Mouse (Mus musculus): ENCODE measurements around the gene Gripap1. TPM values are rescaled to one million over a fixed set of nuclear protein-coding genes. Genes with fewer than 3 reads are reported as not detected.

The Gripap1 gene
- polyA plus RNA-seq, 1 experiment = 30.3 TPM

DNA sequence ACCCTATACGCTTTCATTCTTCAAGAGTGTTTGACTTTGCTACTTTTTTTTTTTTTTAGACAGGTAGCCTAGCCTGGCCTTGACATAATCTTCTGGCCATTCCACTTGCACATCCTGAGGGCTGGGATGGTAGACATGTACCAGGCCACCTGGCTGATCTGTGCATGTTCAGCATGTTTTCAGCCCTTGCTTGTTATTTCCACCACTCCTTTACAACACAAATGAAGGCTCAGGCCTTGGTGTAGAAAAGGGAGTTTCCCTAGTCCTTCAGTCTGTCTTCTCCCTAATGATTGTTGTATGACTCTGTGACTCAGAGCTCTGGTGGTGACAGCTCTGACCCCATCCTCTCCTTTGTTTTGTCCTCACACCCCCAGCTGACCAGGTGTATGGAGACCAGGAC is 77.6 kb downstream of the Gripap1 start:
- no peak for DNase-seq
- Histone ChIP-seq H3K27me3 (replicated peaks; ENCODE audit: control insufficient read depth, insufficient read depth, low read length) (no peaks in the 10 kb centered on the region), H3K4me3 (ENCODE audit: insufficient read depth, low read depth, low read length) (no peak overlapping the region), H3K27ac (ENCODE audit: insufficient read depth, low read depth, low read length) (no peak overlapping the region), H3K36me3 (ENCODE audit: control insufficient read depth, insufficient read depth, low read length) (no peaks in the 10 kb centered on the region; the same call in 1 of the 2 replicates), H3K4me1 (ENCODE audit: control insufficient read depth, insufficient read depth, low read length) (no peaks in the 10 kb centered on the region)
- TF ChIP-seq CTCF (conservative IDR thresholded peaks at IDR 0.05; ENCODE audit: insufficient read depth, insufficient read length, low read depth, low read length) (no peak), POLR2A (IDR thresholded peaks at IDR 0.05; ENCODE audit: low read depth, low read length) (no peak)
- WGBS = 89% methylated on average over 1 of the region's 1 CpGs

DNA sequence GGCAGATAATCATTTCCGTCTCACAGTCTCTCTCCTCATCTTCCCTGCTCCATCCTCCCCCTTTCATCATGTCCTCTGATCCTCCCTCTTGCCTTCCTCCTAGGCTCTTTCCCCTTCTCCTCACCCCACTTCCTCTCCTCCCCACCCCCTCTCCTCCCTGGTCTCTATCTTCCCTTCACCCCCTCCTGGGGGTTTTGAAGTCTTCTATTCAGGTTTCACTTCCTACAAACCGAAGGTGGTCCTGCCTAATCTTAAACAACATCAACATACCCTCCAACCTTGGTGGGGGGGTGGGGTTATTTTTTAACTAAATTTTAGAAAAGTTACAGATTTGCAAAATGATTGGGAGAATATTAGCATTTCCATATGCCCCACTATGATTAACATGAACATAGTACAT is 78.9 kb downstream of the Gripap1 start:
- no peaks in the 10 kb centered on the region for H3K4me1 ChIP-seq (ENCODE audit: control insufficient read depth, insufficient read depth, low read length)
- no peak overlapping the region for H3K27ac ChIP-seq (ENCODE audit: insufficient read depth, low read depth, low read length)
- DNase-seq = no peak
- H3K27me3 ChIP-seq (replicated peaks; ENCODE audit: control insufficient read depth, insufficient read depth, low read length) = no peaks in the 10 kb centered on the region
- WGBS = 57% methylated on average over 2 of the region's 2 CpGs
- TF ChIP-seq POLR2A (IDR thresholded peaks at IDR 0.05; ENCODE audit: low read depth, low read length) = no peak
- TF ChIP-seq CTCF (conservative IDR thresholded peaks at IDR 0.05; ENCODE audit: insufficient read depth, insufficient read length, low read depth, low read length) = no peak
- H3K4me3 ChIP-seq (ENCODE audit: insufficient read depth, low read depth, low read length) = no peak overlapping the region
- H3K36me3 ChIP-seq (ENCODE audit: control insufficient read depth, insufficient read depth, low read length) = no peaks in the 10 kb centered on the region; the same call in 1 of the 2 replicates

DNA sequence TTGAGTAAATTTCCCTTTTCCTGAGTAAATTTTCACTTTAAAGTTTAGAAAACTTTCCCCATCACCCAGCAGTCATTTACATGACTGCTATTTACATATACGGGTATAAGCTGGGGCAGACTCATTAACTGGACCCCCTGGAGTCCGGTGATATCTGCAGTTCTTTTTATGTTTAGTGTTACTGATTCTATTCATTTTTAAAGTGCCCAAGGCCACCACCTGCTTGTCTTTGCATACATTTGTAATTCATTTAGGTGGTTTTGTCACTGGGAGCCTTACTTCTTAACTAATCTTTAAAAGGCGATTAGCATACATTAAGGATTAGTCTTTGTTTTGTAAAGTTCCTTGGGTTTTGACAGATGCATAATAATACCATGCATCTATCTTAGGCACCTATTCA is 80.3 kb downstream of the Gripap1 start:
- whole genome bisulfite sequencing = 56% methylated on average over 3 of the region's 3 CpGs
- H3K36me3 ChIP-seq (ENCODE audit: control insufficient read depth, insufficient read depth, low read length) = no peaks in the 10 kb centered on the region; the same call in 1 of the 2 replicates
- H3K4me1 ChIP-seq (ENCODE audit: control insufficient read depth, insufficient read depth, low read length) = no peaks in the 10 kb centered on the region
- no peaks in the 10 kb centered on the region for H3K27me3 ChIP-seq (replicated peaks; ENCODE audit: control insufficient read depth, insufficient read depth, low read length)
- no peak for DNase-seq
- H3K4me3 ChIP-seq (ENCODE audit: insufficient read depth, low read depth, low read length) = no peak overlapping the region
- no peak for TF ChIP-seq CTCF (conservative IDR thresholded peaks at IDR 0.05; ENCODE audit: insufficient read depth, insufficient read length, low read depth, low read length)
- no peak for TF ChIP-seq POLR2A (IDR thresholded peaks at IDR 0.05; ENCODE audit: low read depth, low read length)
- no peak overlapping the region for H3K27ac ChIP-seq (ENCODE audit: insufficient read depth, low read depth, low read length)

Other genes with a start within 250 kb of the Gripap1 start
- 0.08 and 0.92 TPM in 2 replicates for gene Foxp3, start 216.1 kb upstream of the Gripap1 start, polyA plus RNA-seq (2012; rRNA removed)
- 1.2 and 1.6 TPM in 2 replicates for gene Ppp1r3f, start 215.5 kb upstream of the Gripap1 start, polyA plus RNA-seq (2012; rRNA removed)
- gene Ccdc22, start 184.2 kb upstream of the Gripap1 start, polyA plus RNA-seq (2012; rRNA removed) = 25.3 and 26.6 TPM in 2 replicates
- 0.03 TPM in 1 of 2 replicates, not detected in the other for gene Cacna1f, start 182.7 kb upstream of the Gripap1 start, polyA plus RNA-seq (2012; rRNA removed)
- gene Syp, start 151.3 kb upstream of the Gripap1 start, polyA plus RNA-seq (2012; rRNA removed) = 8.0 and 9.2 TPM in 2 replicates
- 8.9 and 9.2 TPM in 2 replicates for gene Prickle3, start 132.5 kb upstream of the Gripap1 start, polyA plus RNA-seq (2012; rRNA removed)
- gene Plp2, start 118.4 kb upstream of the Gripap1 start, polyA plus RNA-seq (2012; rRNA removed) = 72.2 and 74.1 TPM in 2 replicates
- gene Magix, start 108.5 kb upstream of the Gripap1 start, polyA plus RNA-seq (2012; rRNA removed) = 17.4 and 22.1 TPM in 2 replicates
- 8.2 and 10.9 TPM in 2 replicates for gene Gpkow, start 92.6 kb upstream of the Gripap1 start, polyA plus RNA-seq (2012; rRNA removed)
- 73.1 and 76.9 TPM in 2 replicates for gene Wdr45, start 75.4 kb upstream of the Gripap1 start, polyA plus RNA-seq (2012; rRNA removed)
- 0.23 and 0.28 TPM in 2 replicates for gene Gm45208, start 67.5 kb upstream of the Gripap1 start, polyA plus RNA-seq (2012; rRNA removed)
- gene Praf2, start 61.3 kb upstream of the Gripap1 start, polyA plus RNA-seq (2012; rRNA removed) = 33.8 and 40.9 TPM in 2 replicates
- gene Ccdc120, start 38.9 kb upstream of the Gripap1 start, polyA plus RNA-seq (2012; rRNA removed) = 8.3 and 14.1 TPM in 2 replicates
- 18.8 and 20.1 TPM in 2 replicates for gene Tfe3, start 27.2 kb upstream of the Gripap1 start, polyA plus RNA-seq (2012; rRNA removed)
- 0.48 and 0.53 TPM in 2 replicates for gene Kcnd1, start 32.5 kb downstream of the Gripap1 start, polyA plus RNA-seq (2012; rRNA removed)
- gene Otud5, start 51.6 kb downstream of the Gripap1 start, polyA plus RNA-seq (2012; rRNA removed) = 26.8 and 30.4 TPM in 2 replicates
- gene Pim2, start 88.5 kb downstream of the Gripap1 start, polyA plus RNA-seq (2012; rRNA removed) = 11.4 and 11.5 TPM in 2 replicates
- gene Slc35a2, start 94.3 kb downstream of the Gripap1 start, polyA plus RNA-seq (2012; rRNA removed) = 50.0 and 50.1 TPM in 2 replicates
- 45.7 and 58.0 TPM in 2 replicates for gene Pqbp1, start 109.5 kb downstream of the Gripap1 start, polyA plus RNA-seq (2012; rRNA removed)
- gene Timm17b, start 109.6 kb downstream of the Gripap1 start, polyA plus RNA-seq (2012; rRNA removed) = 47.0 and 60.9 TPM in 2 replicates
- gene Gm10491, start 118.1 kb downstream of the Gripap1 start, polyA plus RNA-seq (2012; rRNA removed) = not detected in 2 replicates
- gene Gm10490, start 119.8 kb downstream of the Gripap1 start, polyA plus RNA-seq (2012; rRNA removed) = not detected in 2 replicates
- gene Pcsk1n, start 130.1 kb downstream of the Gripap1 start, polyA plus RNA-seq (2012; rRNA removed) = 0.62 and 0.91 TPM in 2 replicates
- gene Eras, start 138.8 kb downstream of the Gripap1 start, polyA plus RNA-seq (2012; rRNA removed) = not detected in 2 replicates
- 65.1 and 86.2 TPM in 2 replicates for gene Hdac6, start 158.1 kb downstream of the Gripap1 start, polyA plus RNA-seq (2012; rRNA removed)
- 0.09 and 0.15 TPM in 2 replicates for gene Gata1, start 188.3 kb downstream of the Gripap1 start, polyA plus RNA-seq (2012; rRNA removed)
- 28.9 and 42.2 TPM in 2 replicates for gene Glod5, start 228.7 kb downstream of the Gripap1 start, polyA plus RNA-seq (2012; rRNA removed)

Data from kidney, adult 2 months (tissue).